Mouse (Mus musculus): Measurements from ENCODE around the gene Ash1l. TPM values are rescaled to one million over a fixed set of nuclear protein-coding genes. Genes with fewer than 3 reads are reported as not detected.
"Not testable (repeated sequence)": the region's sequence is repeated elsewhere in the genome, so short reads cannot be mapped to it uniquely, and the experiment has no call there.

Ash1l gene
- polyA plus RNA-seq, 1 experiment from 2014 or later = 14.5 TPM

DNA sequence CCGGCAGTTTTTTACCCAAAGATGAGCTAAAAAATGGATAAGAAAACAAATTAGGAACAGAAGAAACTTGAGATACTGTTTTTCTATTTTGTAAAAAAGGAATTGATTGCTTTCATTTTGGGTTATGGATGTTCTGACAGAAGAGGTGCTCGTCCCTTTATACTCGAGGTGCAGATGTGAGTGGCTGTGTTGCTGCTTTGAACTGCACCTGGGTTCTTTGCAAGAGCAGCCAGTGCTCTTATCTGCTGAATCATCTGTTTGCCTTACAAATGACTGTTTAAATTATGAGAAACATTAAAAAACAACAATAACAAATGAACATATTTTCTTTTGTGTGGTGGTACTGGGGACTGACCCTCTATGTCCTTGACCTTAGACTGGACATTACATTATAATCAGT is 20.9 kb upstream of the Ash1l start:
- no peak for DNase-seq (ENCODE audit: low spot score)
- Histone ChIP-seq H3K4me3 (no peak overlapping the region), H3K9me3 (no peaks in the 10 kb centered on the region), H3K27ac (no peak overlapping the region), H3K4me1 (no peaks in the 10 kb centered on the region), H3K27me3 (ENCODE audit: insufficient read depth, poor library complexity, severe bottlenecking) (no peaks in the 10 kb centered on the region), H3K36me3 (peaks cover 100% of the 10 kb centered on the region)
- 87% methylated on average over 3 of the region's 3 CpGs for WGBS

DNA sequence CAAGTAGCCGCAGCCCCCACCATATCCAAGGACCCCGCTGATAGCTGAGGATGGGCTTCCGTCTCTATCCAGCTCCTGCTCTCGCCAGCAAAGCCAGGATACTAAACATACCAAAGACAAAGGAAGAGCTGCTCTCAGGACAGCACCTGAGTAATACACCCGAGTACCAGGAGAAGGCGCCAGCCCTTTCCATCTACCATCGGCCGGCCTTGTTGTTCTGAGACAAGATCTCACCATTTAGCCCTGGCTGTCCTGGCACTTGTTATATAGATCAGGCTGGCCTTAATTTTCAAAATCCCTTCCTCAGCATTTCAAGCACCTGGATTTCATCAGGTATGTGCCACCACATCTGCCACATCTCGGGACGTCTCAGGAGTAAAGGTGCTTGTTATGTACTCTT is 11.4 kb upstream of the Ash1l start:
- Histone ChIP-seq H3K4me3 (no peak overlapping the region), H3K9me3 (no peaks in the 10 kb centered on the region), H3K4me1 (no peaks in the 10 kb centered on the region), H3K27ac (no peak overlapping the region), H3K36me3 (peaks cover 74% of the 10 kb centered on the region), H3K27me3 (ENCODE audit: insufficient read depth, poor library complexity, severe bottlenecking) (no peaks in the 10 kb centered on the region)
- WGBS = 92% methylated on average over 10 of the region's 10 CpGs
- DNase-seq (ENCODE audit: low spot score) = no peak

DNA sequence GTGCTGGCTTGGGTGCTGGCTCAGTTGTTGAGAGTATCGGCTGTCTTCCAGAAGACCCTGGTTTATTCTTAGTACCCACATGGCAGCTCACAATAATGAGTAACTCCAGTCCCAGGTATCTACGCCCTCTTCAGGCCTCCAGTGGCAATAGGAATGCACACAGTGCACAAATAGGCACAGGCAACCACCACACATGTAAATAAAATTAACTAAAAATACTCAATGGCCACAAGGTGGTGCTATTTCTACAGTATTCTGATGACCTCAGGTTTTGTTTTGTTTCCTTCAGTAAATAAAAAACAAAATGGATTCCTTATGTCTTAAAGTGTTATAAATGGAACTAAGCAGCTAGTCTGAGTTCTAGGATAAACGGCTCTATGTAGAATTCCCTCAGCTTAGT is 10.7 kb upstream of the Ash1l start:
- H3K27ac ChIP-seq = no peak overlapping the region
- no peaks in the 10 kb centered on the region for H3K27me3 ChIP-seq (ENCODE audit: insufficient read depth, poor library complexity, severe bottlenecking)
- 74% methylated on average over 3 of the region's 3 CpGs for WGBS
- peaks cover 67% of the 10 kb centered on the region for H3K36me3 ChIP-seq
- no peaks in the 10 kb centered on the region for H3K9me3 ChIP-seq
- no peak for DNase-seq (ENCODE audit: low spot score)
- H3K4me3 ChIP-seq = no peak overlapping the region
- no peaks in the 10 kb centered on the region for H3K4me1 ChIP-seq

DNA sequence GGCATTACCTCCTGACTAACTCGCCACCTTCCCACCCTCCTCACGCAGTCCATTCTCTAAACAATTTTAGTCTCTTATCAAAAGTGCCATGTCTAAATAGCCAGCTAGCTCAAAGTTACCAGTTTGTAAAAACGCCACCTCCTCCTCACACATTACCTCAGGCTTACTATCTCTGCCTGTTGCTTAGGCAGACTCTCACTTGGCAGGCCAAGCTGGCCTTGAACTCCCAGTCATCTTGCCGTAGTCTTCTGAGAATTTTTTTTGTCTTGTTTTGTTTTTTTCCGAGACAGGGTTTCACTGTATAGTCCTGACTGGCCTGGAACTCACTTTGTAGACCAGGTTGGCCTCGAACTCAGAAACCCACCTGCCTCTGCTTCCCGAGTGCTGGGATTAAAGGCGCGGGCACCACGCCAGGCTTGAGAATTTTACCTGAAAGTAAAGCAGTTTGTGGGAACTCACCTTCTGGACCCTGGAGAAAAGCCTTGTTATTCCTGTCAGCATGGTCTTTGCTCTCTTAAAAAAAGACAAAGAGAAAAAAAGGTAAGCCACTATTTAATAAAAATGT is 8.0 kb upstream of the Ash1l start:
- 90% methylated on average over 10 of the region's 10 CpGs for WGBS
- no peaks in the 10 kb centered on the region for H3K9me3 ChIP-seq
- H3K4me1 ChIP-seq = no peaks in the 10 kb centered on the region
- peaks cover 44% of the 10 kb centered on the region for H3K36me3 ChIP-seq
- DNase-seq (ENCODE audit: low spot score) = no peak
- H3K4me3 ChIP-seq = no peak overlapping the region
- H3K27ac ChIP-seq = no peak overlapping the region
- no peaks in the 10 kb centered on the region for H3K27me3 ChIP-seq (ENCODE audit: insufficient read depth, poor library complexity, severe bottlenecking)

GRCm38 (mm10) chr3:88944109-88944508 is 6.3 kb upstream of the Ash1l start:
- DNase-seq (ENCODE audit: low spot score) = no peak
- Histone ChIP-seq H3K4me3 (no peak overlapping the region), H3K4me1 (peaks cover 12% of the 10 kb centered on the region), H3K9me3 (no peaks in the 10 kb centered on the region), H3K27ac (no peak overlapping the region), H3K27me3 (ENCODE audit: insufficient read depth, poor library complexity, severe bottlenecking) (no peaks in the 10 kb centered on the region), H3K36me3 (peaks cover 28% of the 10 kb centered on the region)
- WGBS = 93% methylated on average over 4 of the region's 4 CpGs

GRCm38 (mm10) chr3:88949786-88950575 is 441 bp upstream of the Ash1l start:
- Histone ChIP-seq H3K27me3 (ENCODE audit: insufficient read depth, poor library complexity, severe bottlenecking) (no peaks in the 10 kb centered on the region), H3K36me3 (no peaks in the 10 kb centered on the region), H3K27ac (peak overlapping the region; percentile 100), H3K4me1 (peaks cover 26% of the 10 kb centered on the region), H3K9me3 (no peaks in the 10 kb centered on the region), H3K4me3 (peak overlapping the region; percentile 91)
- DNase-seq (ENCODE audit: low spot score) = peak; percentile 96
- WGBS = under 1% methylated on average over 54 of the region's 92 CpGs

- H3K27ac ChIP-seq = peak overlapping the region; percentile 100
- H3K4me1 ChIP-seq = peaks cover 26% of the 10 kb centered on the region
- no peaks in the 10 kb centered on the region for H3K9me3 ChIP-seq
- no peak for DNase-seq (ENCODE audit: low spot score)
- 1% methylated on average over 5 of the region's 5 CpGs for WGBS
- H3K4me3 ChIP-seq = peak overlapping the region; percentile 91
- H3K36me3 ChIP-seq = no peaks in the 10 kb centered on the region
- H3K27me3 ChIP-seq (ENCODE audit: insufficient read depth, poor library complexity, severe bottlenecking) = no peaks in the 10 kb centered on the region
Measured at GRCm38 (mm10) chr3:88951327-88951800, 942 bp downstream of the Ash1l start.

- H3K9me3 ChIP-seq = no peaks in the 10 kb centered on the region
- H3K4me3 ChIP-seq = no peak overlapping the region
- WGBS = 89% methylated on average over 4 of the region's 4 CpGs
- H3K27me3 ChIP-seq (ENCODE audit: insufficient read depth, poor library complexity, severe bottlenecking) = no peaks in the 10 kb centered on the region
- H3K36me3 ChIP-seq = no peaks in the 10 kb centered on the region
- H3K27ac ChIP-seq = no peak overlapping the region
- no peak for DNase-seq (ENCODE audit: low spot score)
- peaks cover 25% of the 10 kb centered on the region for H3K4me1 ChIP-seq
Measured at GRCm38 (mm10) chr3:88953246-88953645, 2.8 kb downstream of the Ash1l start.

GRCm38 (mm10) chr3:88953736-88954135 is 3.3 kb downstream of the Ash1l start:
- Histone ChIP-seq H3K36me3 (no peaks in the 10 kb centered on the region), H3K4me3 (no peak overlapping the region), H3K27ac (no peak overlapping the region), H3K27me3 (ENCODE audit: insufficient read depth, poor library complexity, severe bottlenecking) (no peaks in the 10 kb centered on the region), H3K4me1 (peaks cover 20% of the 10 kb centered on the region), H3K9me3 (no peaks in the 10 kb centered on the region)
- no peak for DNase-seq (ENCODE audit: low spot score)

DNA sequence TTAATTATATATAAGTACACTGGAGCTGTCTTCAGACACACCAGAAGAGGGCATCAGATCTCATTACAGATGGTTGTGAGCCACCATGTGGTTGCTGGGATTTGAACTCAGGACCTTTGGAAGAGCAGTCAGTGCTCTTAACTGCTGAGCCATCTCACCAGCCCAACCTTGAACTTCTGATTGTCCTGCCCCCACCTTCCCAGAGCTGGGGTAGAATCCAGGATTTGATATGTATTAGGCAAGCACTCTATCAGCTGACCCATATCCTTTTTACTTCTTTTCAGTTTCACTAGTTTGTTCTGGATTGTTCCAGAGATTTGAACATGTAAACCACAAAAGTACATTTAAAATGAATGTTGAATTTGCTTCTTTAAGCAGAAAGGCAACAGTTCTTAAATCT is 12.8 kb downstream of the Ash1l start:
- H3K4me3 ChIP-seq; DNase-seq (ENCODE audit: low spot score); H3K4me1 ChIP-seq; H3K27ac ChIP-seq; H3K27me3 ChIP-seq (ENCODE audit: insufficient read depth, poor library complexity, severe bottlenecking); H3K9me3 ChIP-seq: not testable (repeated sequence)
- H3K36me3 ChIP-seq = peaks cover 21% of the 10 kb centered on the region

GRCm38 (mm10) chr3:88975012-88975411 is 24.6 kb downstream of the Ash1l start:
- DNase-seq (ENCODE audit: low spot score) = no peak
- H3K9me3 ChIP-seq = no peaks in the 10 kb centered on the region
- 93% methylated on average over 2 of the region's 2 CpGs for WGBS
- no peaks in the 10 kb centered on the region for H3K27me3 ChIP-seq (ENCODE audit: insufficient read depth, poor library complexity, severe bottlenecking)
- no peak overlapping the region for H3K4me3 ChIP-seq
- no peaks in the 10 kb centered on the region for H3K4me1 ChIP-seq
- no peak overlapping the region for H3K27ac ChIP-seq
- H3K36me3 ChIP-seq = peaks cover 16% of the 10 kb centered on the region

DNA sequence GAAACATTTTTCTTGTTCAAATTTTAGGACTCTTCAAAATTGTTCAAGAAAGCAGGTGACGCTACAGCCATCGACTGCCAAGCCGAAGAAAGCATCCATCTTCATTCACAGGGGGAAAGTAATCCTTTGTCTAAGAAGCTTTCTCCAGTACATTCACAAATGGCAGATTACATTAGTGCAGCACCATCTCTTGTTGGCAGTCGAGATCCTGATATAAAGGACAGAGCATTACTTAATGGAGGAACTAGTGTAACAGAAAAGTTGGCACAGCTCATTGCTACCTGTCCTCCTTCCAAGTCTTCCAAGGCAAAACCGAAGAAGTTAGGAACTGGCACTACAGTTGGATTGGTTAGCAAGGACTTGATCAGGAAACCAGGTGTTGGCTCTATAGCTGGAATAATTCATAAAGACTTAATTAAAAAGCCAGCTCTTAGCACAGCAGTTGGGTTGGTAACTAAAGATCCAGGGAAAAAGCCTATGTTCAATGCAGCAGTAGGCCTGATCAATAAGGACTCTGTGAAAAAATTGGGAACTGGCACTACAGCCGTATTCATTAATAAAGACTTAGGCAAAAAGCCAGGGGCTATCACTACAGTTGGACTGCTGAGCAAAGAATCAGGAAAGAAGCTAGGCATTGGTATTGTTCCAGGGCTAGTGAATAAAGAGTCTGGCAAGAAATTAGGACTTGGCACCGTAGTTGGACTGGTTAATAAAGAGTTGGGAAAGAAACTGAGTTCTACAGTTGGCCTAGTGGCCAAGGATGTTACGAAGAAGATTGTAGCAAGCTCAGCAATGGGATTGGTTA is 31.0 kb downstream of the Ash1l start:
- WGBS = 90% methylated on average over 8 of the region's 8 CpGs
- Histone ChIP-seq H3K9me3 (no peaks in the 10 kb centered on the region), H3K36me3 (peaks cover 48% of the 10 kb centered on the region)

DNA sequence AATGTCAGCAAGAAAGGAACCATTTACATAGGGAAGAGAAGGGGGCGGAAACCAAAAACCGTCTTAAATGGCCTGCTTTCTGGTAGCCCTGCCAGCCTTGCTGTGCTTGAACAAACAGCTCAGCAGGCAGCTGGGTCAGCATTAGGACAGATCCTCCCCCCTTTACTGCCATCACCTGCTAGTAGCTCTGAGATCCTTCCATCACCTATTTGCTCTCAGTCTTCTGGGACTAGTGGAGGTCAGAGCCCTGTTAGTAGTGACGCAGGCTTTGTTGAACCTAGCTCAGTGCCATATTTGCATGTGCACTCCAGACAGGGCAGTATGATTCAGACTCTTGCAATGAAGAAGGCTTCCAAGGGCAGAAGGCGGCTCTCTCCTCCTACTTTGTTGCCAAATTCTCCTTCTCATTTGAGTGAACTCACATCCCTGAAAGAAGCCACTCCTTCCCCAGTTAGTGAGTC is 33.5 kb downstream of the Ash1l start:
- 85% methylated on average over 4 of the region's 4 CpGs for whole genome bisulfite sequencing
- Histone ChIP-seq H3K9me3 (no peaks in the 10 kb centered on the region), H3K4me1 (no peaks in the 10 kb centered on the region), H3K27ac (no peak overlapping the region), H3K4me3 (no peak overlapping the region), H3K36me3 (peaks cover 46% of the 10 kb centered on the region), H3K27me3 (ENCODE audit: insufficient read depth, poor library complexity, severe bottlenecking) (no peaks in the 10 kb centered on the region)
- no peak for DNase-seq (ENCODE audit: low spot score)

More for the DNA sequence above, 31.0 kb downstream of the Ash1l start:
- H3K4me1 ChIP-seq = no peaks in the 10 kb centered on the region
- H3K27ac ChIP-seq = no peak overlapping the region
- H3K4me3 ChIP-seq = no peak overlapping the region
- no peaks in the 10 kb centered on the region for H3K27me3 ChIP-seq (ENCODE audit: insufficient read depth, poor library complexity, severe bottlenecking)
- no peak for DNase-seq (ENCODE audit: low spot score)

All from heart, embryonic 10.5 days (tissue).